Mouse (Mus musculus) cortical plate, adult 2 months (tissue): Measurements from ENCODE around the gene Trim14. TPM values are rescaled to one million over a fixed set of nuclear protein-coding genes. Genes with fewer than 3 reads are reported as not detected.

Experiments used
- H3K27ac ChIP-seq: fragments of 200-500 bp; 2 replicates; pipeline ENCODE4 v1.5.1; 2012; ENCODE audit warnings: low read length, control low read depth, inconsistent platforms; ENCODE audit not compliant: insufficient read depth
- H3K4me1 ChIP-seq: fragments of 200-500 bp; 2 replicates; pipeline ENCODE4 v1.6.1; 2011; ENCODE audit warnings: low read length; ENCODE audit not compliant: control insufficient read depth, insufficient read depth
- H3K4me3 ChIP-seq: fragments of 200-500 bp; 2 replicates; pipeline ENCODE4 v1.5.1; 2011; ENCODE audit warnings: mild to moderate bottlenecking, low read length, control low read depth; ENCODE audit not compliant: insufficient read depth
- CTCF ChIP-seq: fragments of 200-500 bp; IDR thresholded peaks from 2 replicates; pipeline ENCODE4 v1.5.1; 2011; ENCODE audit warnings: mild to moderate bottlenecking, control low read depth, low read length; ENCODE audit not compliant: insufficient read depth; ENCODE audit errors: extremely low read depth
- POLR2A ChIP-seq: fragments of 200-500 bp; IDR thresholded peaks from 2 replicates; pipeline ENCODE4 v1.6.1; 2011; ENCODE audit warnings: mild to moderate bottlenecking, low read length, control low read depth; ENCODE audit not compliant: insufficient read depth; ENCODE audit errors: extremely low read depth
- polyA plus RNA-seq: library from polyadenylated mRNA; depleted of rRNA; stranded (reverse); fragments of >200 nt; gene quantifications from 2 replicates; pipeline ENCODE4 v1.2.3, GENCODE M21; 2012

Gene Trim14
- polyA plus RNA-seq, 1 experiment = 1.0 TPM

- TF ChIP-seq CTCF (no peak), POLR2A (no peak)
- H3K4me3 ChIP-seq = no peak overlapping the region
- no peak overlapping the region for H3K27ac ChIP-seq
- H3K4me1 ChIP-seq = no peaks in the 10 kb centered on the region
Observed at GRCm38 (mm10) chr4:46560069-46560705, 24.2 kb upstream of the Trim14 start.

DNA sequence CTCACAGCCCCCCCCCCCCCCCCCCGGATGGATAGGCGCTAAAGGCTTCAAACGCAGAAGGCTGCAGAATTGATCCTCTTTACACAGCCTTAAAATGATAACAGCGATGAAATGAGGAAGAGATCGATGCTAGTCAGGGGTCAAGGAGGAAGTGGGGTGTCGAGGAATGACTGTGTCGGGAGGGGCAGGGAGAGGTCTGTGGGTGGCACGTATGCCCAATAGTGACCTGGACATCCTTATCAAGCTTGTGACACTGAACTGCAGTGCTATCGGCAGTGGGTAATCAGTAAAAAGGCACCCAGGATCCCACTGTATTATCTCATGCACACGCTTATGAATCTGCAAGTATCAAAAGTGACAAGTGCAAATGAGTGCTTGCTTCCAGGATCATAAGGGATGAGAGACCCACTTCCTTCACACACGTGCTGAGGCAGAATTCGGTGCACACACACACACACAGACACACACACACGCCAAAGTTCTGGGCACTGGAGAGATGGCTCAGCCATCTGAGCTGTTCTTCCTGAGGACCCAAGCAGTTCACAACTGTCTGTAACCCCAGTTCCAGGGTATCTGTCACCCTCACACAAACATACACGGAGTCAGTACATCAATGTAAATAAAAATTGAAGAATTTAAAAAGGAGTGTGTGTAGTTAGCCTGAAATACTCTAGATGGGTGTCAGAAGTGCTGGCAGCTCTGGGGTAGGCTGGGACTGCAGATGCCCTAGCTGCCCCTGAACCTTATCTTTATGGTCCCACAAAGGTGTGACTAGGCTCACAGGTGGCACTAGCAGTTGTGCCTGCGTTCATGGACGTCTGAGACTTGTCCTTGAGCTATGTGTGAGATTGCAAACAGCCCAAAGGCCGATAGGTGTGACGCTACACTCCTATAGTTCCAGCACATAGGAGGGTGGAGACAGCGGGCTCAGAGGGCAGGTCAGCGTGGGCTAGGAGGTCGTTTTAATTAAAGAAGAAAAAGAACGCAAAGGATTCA, 23.0 kb upstream of the Trim14 start:
- Histone ChIP-seq H3K4me1 (no peaks in the 10 kb centered on the region), H3K27ac (no peak overlapping the region), H3K4me3 (no peak overlapping the region)
- TF ChIP-seq CTCF (no peak), POLR2A (no peak)

GRCm38 (mm10) chr4:46556933-46557332, 21.0 kb upstream of the Trim14 start:
- TF ChIP-seq CTCF (no peak), POLR2A (no peak)
- Histone ChIP-seq H3K4me3 (no peak overlapping the region), H3K4me1 (no peaks in the 10 kb centered on the region), H3K27ac (no peak overlapping the region)

DNA sequence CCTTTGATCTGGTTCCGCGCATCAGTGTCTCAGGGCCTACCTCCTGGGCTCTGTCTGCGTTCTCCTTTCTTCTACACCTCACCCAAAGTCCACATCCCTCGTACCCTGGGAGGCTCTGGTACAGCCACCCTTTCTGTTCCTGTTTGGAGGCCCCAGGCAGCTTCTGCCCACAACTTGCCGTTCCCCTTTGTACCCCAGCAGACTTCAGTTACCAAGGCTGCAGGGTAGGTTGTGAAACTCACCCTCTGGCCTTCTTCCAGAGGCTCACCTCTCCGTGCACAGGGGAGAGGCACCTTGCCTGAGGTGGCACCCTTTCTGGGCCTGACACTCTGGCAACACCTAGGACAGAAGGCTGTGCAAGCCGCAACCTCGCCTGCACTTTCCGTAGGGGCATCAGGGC, 19.8 kb upstream of the Trim14 start:
- no peak overlapping the region for H3K4me3 ChIP-seq
- no peak for TF ChIP-seq CTCF
- TF ChIP-seq POLR2A = no peak

GRCm38 (mm10) chr4:46554295-46555069, 18.5 kb upstream of the Trim14 start:
- TF ChIP-seq POLR2A (no peak), CTCF (no peak)
- no peaks in the 10 kb centered on the region for H3K4me1 ChIP-seq
- no peak overlapping the region for H3K4me3 ChIP-seq
- no peak overlapping the region for H3K27ac ChIP-seq

More for the DNA sequence above, 19.8 kb upstream of the Trim14 start:
- Histone ChIP-seq H3K4me1 (no peaks in the 10 kb centered on the region), H3K27ac (no peak overlapping the region)

- Histone ChIP-seq H3K4me3 (no peak overlapping the region), H3K27ac (no peak overlapping the region), H3K4me1 (no peaks in the 10 kb centered on the region)
- TF ChIP-seq CTCF (no peak), POLR2A (no peak)
Observed at GRCm38 (mm10) chr4:46553864-46554263, 17.9 kb upstream of the Trim14 start.

DNA sequence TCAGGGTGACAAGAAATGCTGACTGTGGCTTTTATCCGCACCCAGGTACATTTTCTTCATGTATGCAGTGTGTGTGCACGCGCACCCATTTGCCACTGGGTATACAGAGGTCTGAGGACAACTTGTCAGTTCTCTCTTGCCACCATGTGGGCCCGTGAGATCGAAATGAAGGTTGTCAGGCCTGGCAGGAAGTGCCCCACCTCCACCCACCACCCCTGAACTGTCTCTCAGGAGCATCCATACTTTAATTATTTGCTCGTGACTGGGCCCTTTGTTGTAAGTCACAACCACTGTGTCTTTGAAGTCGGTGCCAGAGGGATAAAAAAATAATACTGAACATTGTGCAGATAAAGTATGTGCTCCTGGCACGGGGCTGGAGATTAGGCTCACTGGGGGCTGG, 14.5 kb upstream of the Trim14 start:
- TF ChIP-seq CTCF = no peak
- TF ChIP-seq POLR2A = no peak
- Histone ChIP-seq H3K27ac (no peak overlapping the region), H3K4me1 (no peaks in the 10 kb centered on the region), H3K4me3 (no peak overlapping the region)

GRCm38 (mm10) chr4:46549979-46550378, 14.0 kb upstream of the Trim14 start:
- Histone ChIP-seq H3K4me3 (no peak overlapping the region), H3K4me1 (no peaks in the 10 kb centered on the region), H3K27ac (no peak overlapping the region)
- TF ChIP-seq POLR2A (no peak), CTCF (no peak)

DNA sequence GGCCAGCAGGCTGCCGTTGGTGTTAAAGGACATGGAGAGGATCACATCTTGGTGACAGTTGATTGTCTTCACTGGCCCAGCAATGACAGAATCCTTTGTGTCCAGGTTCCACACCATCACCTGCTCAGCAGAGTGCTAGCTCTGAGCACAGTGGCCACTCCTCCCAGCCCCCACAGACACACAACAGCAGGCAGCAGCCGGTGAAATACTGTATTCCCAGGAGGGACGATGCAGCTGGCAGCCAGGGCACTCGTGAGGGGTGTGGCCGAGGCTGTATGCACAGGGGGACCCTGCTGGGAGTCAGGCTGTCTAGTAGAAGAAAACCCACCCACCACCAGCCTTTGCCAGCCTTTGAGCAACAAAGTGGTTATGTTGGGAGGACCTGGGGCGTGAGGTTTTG, 10.8 kb upstream of the Trim14 start:
- no peak overlapping the region for H3K27ac ChIP-seq
- H3K4me1 ChIP-seq = no peaks in the 10 kb centered on the region
- TF ChIP-seq CTCF = no peak
- H3K4me3 ChIP-seq = no peak overlapping the region
